Mouse (Mus musculus): ENCODE data around the gene Nup155. TPM values are rescaled to one million over a fixed set of nuclear protein-coding genes. Genes with fewer than 3 reads are reported as not detected.
"Not testable (repeated sequence)": the region's sequence is repeated elsewhere in the genome, so short reads cannot be mapped to it uniquely, and the experiment has no call there.

Nup155 gene
- 7.2 and 8.3 TPM in 2 replicates for polyA plus RNA-seq (2015; fragmentation: Nextera tagmentation; extraction: Ambion mirVana)

GRCm38 (mm10) chr15:8108966-8109743, at the start of gene Nup155:
TSS of gene Nup155 (plus strand) at chr15:8109273.
- Histone ChIP-seq H3K9ac (ENCODE audit: low read depth, low read length) (peak within 1 kb of the TSS; percentile 85), H3K27ac (peak within 1 kb of the TSS; percentile 79), H3K4me1 (replicated peaks; ENCODE audit: insufficient read depth, low read length) (peaks cover 5% of the 10 kb centered on the region), H3K9me3 (replicated peaks; ENCODE audit: low read length) (no peaks in the 10 kb centered on the region), H3K27me3 (ENCODE audit: insufficient read depth, low read length) (no peaks in the 10 kb centered on the region), H3K4me2 (ENCODE audit: low read length) (peak within 1 kb of the TSS; percentile 86), H3K36me3 (ENCODE audit: insufficient read depth, low read length) (peaks cover 6% of the 10 kb centered on the region; the same call in 1 of the 2 replicates), H3K4me3 (replicated peaks; ENCODE audit: low read depth, low read length) (peak within 1 kb of the TSS; percentile 94)
- ATAC-seq (replicated peaks; ENCODE audit: low FRiP score, low read depth) (peak; percentile 97), DNase-seq (ENCODE audit: low spot score) (peak; percentile 99)
- WGBS: under 1% methylated on average over 53 of the region's 54 CpGs
- TF ChIP-seq CTCF (IDR thresholded peaks at IDR 0.05; ENCODE audit: low read depth): peak; percentile 13; the same call in 1 of the 2 replicates

- Histone ChIP-seq H3K4me1 (replicated peaks; ENCODE audit: insufficient read depth, low read length) (no peaks in the 10 kb centered on the region), H3K36me3 (ENCODE audit: insufficient read depth, low read length) (0 out of 2 replicates have a peak, but pooled peaks cover 3% of the 10 kb centered on the region), H3K9ac (ENCODE audit: low read depth, low read length) (no peak overlapping the region), H3K9me3 (replicated peaks; ENCODE audit: low read length) (no peaks in the 10 kb centered on the region), H3K27ac (no peak overlapping the region), H3K27me3 (ENCODE audit: insufficient read depth, low read length) (no peaks in the 10 kb centered on the region), H3K4me2 (ENCODE audit: low read length) (peak overlapping the region; percentile 21; the same call in 1 of the 2 replicates), H3K4me3 (replicated peaks; ENCODE audit: low read depth, low read length) (no peak overlapping the region)
- WGBS: 28% methylated on average over 6 of the region's 6 CpGs
- no peak for ATAC-seq (replicated peaks; ENCODE audit: low FRiP score, low read depth)
- TF ChIP-seq CTCF (IDR thresholded peaks at IDR 0.05; ENCODE audit: low read depth): peak; percentile 67
- DNase-seq (ENCODE audit: low spot score): peak; percentile 84
Observed at GRCm38 (mm10) chr15:8065221-8065620, 43.9 kb upstream of the Nup155 start.

- peaks cover 22% of the 10 kb centered on the region for H3K36me3 ChIP-seq (ENCODE audit: insufficient read depth, low read length)
- not testable (repeated sequence) for H3K27ac ChIP-seq; H3K4me2 ChIP-seq (ENCODE audit: low read length); H3K9me3 ChIP-seq (replicated peaks; ENCODE audit: low read length); DNase-seq (ENCODE audit: low spot score); H3K4me3 ChIP-seq (replicated peaks; ENCODE audit: low read depth, low read length); H3K4me1 ChIP-seq (replicated peaks; ENCODE audit: insufficient read depth, low read length); H3K9ac ChIP-seq (ENCODE audit: low read depth, low read length); H3K27me3 ChIP-seq (ENCODE audit: insufficient read depth, low read length); ATAC-seq (replicated peaks; ENCODE audit: low FRiP score, low read depth)
- 94% methylated on average over 3 of the region's 3 CpGs for WGBS
Observed at GRCm38 (mm10) chr15:8073159-8073558, 35.9 kb upstream of the Nup155 start.

GRCm38 (mm10) chr15:8082139-8082538, 26.9 kb upstream of the Nup155 start:
- Histone ChIP-seq H3K9me3 (replicated peaks; ENCODE audit: low read length) (no peaks in the 10 kb centered on the region), H3K4me1 (replicated peaks; ENCODE audit: insufficient read depth, low read length) (no peaks in the 10 kb centered on the region), H3K27me3 (ENCODE audit: insufficient read depth, low read length) (no peaks in the 10 kb centered on the region), H3K36me3 (ENCODE audit: insufficient read depth, low read length) (peaks cover 15% of the 10 kb centered on the region), H3K4me2 (ENCODE audit: low read length) (no peak overlapping the region), H3K4me3 (replicated peaks; ENCODE audit: low read depth, low read length) (no peak overlapping the region), H3K27ac (no peak overlapping the region), H3K9ac (ENCODE audit: low read depth, low read length) (no peak overlapping the region)
- DNase-seq (ENCODE audit: low spot score): no peak
- no peak for TF ChIP-seq CTCF (IDR thresholded peaks at IDR 0.05; ENCODE audit: low read depth)
- WGBS: 94% methylated on average over 8 of the region's 8 CpGs
- ATAC-seq (replicated peaks; ENCODE audit: low FRiP score, low read depth): no peak

GRCm38 (mm10) chr15:8087293-8087692, 21.8 kb upstream of the Nup155 start:
- Histone ChIP-seq H3K9ac (ENCODE audit: low read depth, low read length) (no peak overlapping the region), H3K4me2 (ENCODE audit: low read length) (no peak overlapping the region), H3K4me1 (replicated peaks; ENCODE audit: insufficient read depth, low read length) (no peaks in the 10 kb centered on the region), H3K27me3 (ENCODE audit: insufficient read depth, low read length) (no peaks in the 10 kb centered on the region), H3K36me3 (ENCODE audit: insufficient read depth, low read length) (peaks cover 12% of the 10 kb centered on the region), H3K4me3 (replicated peaks; ENCODE audit: low read depth, low read length) (no peak overlapping the region), H3K27ac (no peak overlapping the region), H3K9me3 (replicated peaks; ENCODE audit: low read length) (no peaks in the 10 kb centered on the region)
- ATAC-seq (replicated peaks; ENCODE audit: low FRiP score, low read depth) (no peak), DNase-seq (ENCODE audit: low spot score) (no peak)
- WGBS: 91% methylated on average over 4 of the region's 4 CpGs
- no peak for TF ChIP-seq CTCF (IDR thresholded peaks at IDR 0.05; ENCODE audit: low read depth)

- WGBS: 76% methylated on average over 3 of the region's 3 CpGs
- Histone ChIP-seq H3K36me3 (ENCODE audit: insufficient read depth, low read length) (peaks cover 12% of the 10 kb centered on the region), H3K9ac (ENCODE audit: low read depth, low read length) (no peak overlapping the region), H3K4me2 (ENCODE audit: low read length) (no peak overlapping the region), H3K27ac (no peak overlapping the region), H3K4me3 (replicated peaks; ENCODE audit: low read depth, low read length) (no peak overlapping the region), H3K4me1 (replicated peaks; ENCODE audit: insufficient read depth, low read length) (no peaks in the 10 kb centered on the region), H3K27me3 (ENCODE audit: insufficient read depth, low read length) (no peaks in the 10 kb centered on the region), H3K9me3 (replicated peaks; ENCODE audit: low read length) (no peaks in the 10 kb centered on the region)
- ATAC-seq (replicated peaks; ENCODE audit: low FRiP score, low read depth) (0 out of 2 replicates have a peak, but pooled peaks have one; percentile 29), DNase-seq (ENCODE audit: low spot score) (no peak)
- no peak for TF ChIP-seq CTCF (IDR thresholded peaks at IDR 0.05; ENCODE audit: low read depth)
Observed at GRCm38 (mm10) chr15:8088715-8089114, 20.4 kb upstream of the Nup155 start.
